Mouse (Mus musculus): Measurements from ENCODE around the gene Fbxl17. TPM values are rescaled to one million over a fixed set of nuclear protein-coding genes. Genes with fewer than 3 reads are reported as not detected.

The Fbxl17 gene
- total RNA-seq, 2 experiments from 2014 or later: 50.4 to 56.2 TPM

- DNase-seq (ENCODE audit: extremely low spot score in 1 of 2, low spot score in 1 of 2): no peak
Measured at GRCm38 (mm10) chr17:63287413-63287812, 212.4 kb downstream of the Fbxl17 start.

GRCm38 (mm10) chr17:63285265-63285939 is 214.4 kb downstream of the Fbxl17 start:
- peak in 1 of 2 experiments; percentile 44 for DNase-seq (ENCODE audit: extremely low spot score in 1 of 2, low spot score in 1 of 2)

- DNase-seq (ENCODE audit: extremely low spot score in 1 of 2, low spot score in 1 of 2): no peak
Measured at GRCm38 (mm10) chr17:63284074-63284473, 215.7 kb downstream of the Fbxl17 start.

GRCm38 (mm10) chr17:63282004-63282403 is 217.8 kb downstream of the Fbxl17 start:
- no peak for DNase-seq (ENCODE audit: extremely low spot score in 1 of 2, low spot score in 1 of 2)

GRCm38 (mm10) chr17:63280990-63281389 is 218.8 kb downstream of the Fbxl17 start:
- no peak for DNase-seq (ENCODE audit: extremely low spot score in 1 of 2, low spot score in 1 of 2)

GRCm38 (mm10) chr17:63279144-63279543 is 220.7 kb downstream of the Fbxl17 start:
- no peak for DNase-seq (ENCODE audit: extremely low spot score in 1 of 2, low spot score in 1 of 2)

GRCm38 (mm10) chr17:63273353-63273752 is 226.5 kb downstream of the Fbxl17 start:
- DNase-seq (ENCODE audit: extremely low spot score in 1 of 2, low spot score in 1 of 2): no peak

- DNase-seq (ENCODE audit: extremely low spot score in 1 of 2, low spot score in 1 of 2): no peak
Measured at GRCm38 (mm10) chr17:63272914-63273313, 226.9 kb downstream of the Fbxl17 start.

- DNase-seq (ENCODE audit: extremely low spot score in 1 of 2, low spot score in 1 of 2): no peak
Measured at GRCm38 (mm10) chr17:63271000-63271399, 228.8 kb downstream of the Fbxl17 start.

- DNase-seq (ENCODE audit: extremely low spot score in 1 of 2, low spot score in 1 of 2): no peak
Measured at GRCm38 (mm10) chr17:63270513-63270912, 229.3 kb downstream of the Fbxl17 start.

- no peak for DNase-seq (ENCODE audit: extremely low spot score in 1 of 2, low spot score in 1 of 2)
Measured at GRCm38 (mm10) chr17:63262674-63263073, 237.1 kb downstream of the Fbxl17 start.

GRCm38 (mm10) chr17:63261508-63262141 is 238.2 kb downstream of the Fbxl17 start:
- no peak for DNase-seq (ENCODE audit: extremely low spot score in 1 of 2, low spot score in 1 of 2)

GRCm38 (mm10) chr17:63259091-63259490 is 240.7 kb downstream of the Fbxl17 start:
- no peak for DNase-seq (ENCODE audit: extremely low spot score in 1 of 2, low spot score in 1 of 2)

GRCm38 (mm10) chr17:63246144-63246619 is 253.6 kb downstream of the Fbxl17 start:
- DNase-seq (ENCODE audit: extremely low spot score in 1 of 2, low spot score in 1 of 2): no peak

GRCm38 (mm10) chr17:63245472-63245871 is 254.3 kb downstream of the Fbxl17 start:
- no peak for DNase-seq (ENCODE audit: extremely low spot score in 1 of 2, low spot score in 1 of 2)

GRCm38 (mm10) chr17:63242761-63243160 is 257.1 kb downstream of the Fbxl17 start:
- no peak for DNase-seq (ENCODE audit: extremely low spot score in 1 of 2, low spot score in 1 of 2)

GRCm38 (mm10) chr17:63240731-63241106 is 259.1 kb downstream of the Fbxl17 start:
- DNase-seq (ENCODE audit: extremely low spot score in 1 of 2, low spot score in 1 of 2): no peak

GRCm38 (mm10) chr17:63240021-63240730 is 259.6 kb downstream of the Fbxl17 start:
- no peak for DNase-seq (ENCODE audit: extremely low spot score in 1 of 2, low spot score in 1 of 2)

- DNase-seq (ENCODE audit: extremely low spot score in 1 of 2, low spot score in 1 of 2): no peak
Measured at GRCm38 (mm10) chr17:63236846-63237245, 263.0 kb downstream of the Fbxl17 start.

GRCm38 (mm10) chr17:63236221-63236620 is 263.6 kb downstream of the Fbxl17 start:
- DNase-seq (ENCODE audit: extremely low spot score in 1 of 2, low spot score in 1 of 2): no peak

- no peak for DNase-seq (ENCODE audit: extremely low spot score in 1 of 2, low spot score in 1 of 2)
Measured at GRCm38 (mm10) chr17:63235821-63236220, 264.0 kb downstream of the Fbxl17 start.

All from layer of hippocampus, postnatal 25 days (tissue).